Mouse (Mus musculus) bone marrow, adult 2 months (tissue): ENCODE data around the gene Rprd1b.

Source experiments
- CTCF ChIP-seq: fragments of 200-500 bp; IDR thresholded peaks from 2 replicates; pipeline ENCODE4 v1.5.1; 2011; ENCODE audit warnings: low read length, control low read depth; ENCODE audit not compliant: control insufficient read depth, insufficient read depth
- POLR2A ChIP-seq: fragments of 200-500 bp; IDR thresholded peaks from 2 replicates; pipeline ENCODE4 v1.6.1; 2011; ENCODE audit warnings: low read depth, mild to moderate bottlenecking, control low read depth, low read length, borderline replicate concordance; ENCODE audit not compliant: control insufficient read depth

DNA sequence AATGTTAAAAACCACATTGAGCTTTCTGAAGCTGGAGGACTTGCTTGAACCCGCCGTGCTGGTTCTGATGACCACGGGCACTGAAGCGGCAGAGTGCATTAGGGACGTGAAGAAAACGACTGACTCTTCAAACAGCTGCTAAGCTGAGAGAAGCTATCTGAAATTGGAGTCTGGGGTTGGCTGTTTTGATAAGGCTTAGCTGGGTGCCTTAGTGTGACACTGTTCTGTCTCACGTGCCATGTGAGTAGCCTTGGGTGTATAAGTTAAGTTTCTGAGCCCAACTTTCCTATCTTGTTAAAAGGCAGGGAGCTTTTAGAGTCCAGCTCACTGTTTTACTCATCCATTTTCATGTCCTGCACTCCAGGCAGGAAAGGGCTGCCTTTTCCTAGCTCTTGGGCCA, 8.7 kb downstream of the Rprd1b start:
- TF ChIP-seq CTCF (no peak), POLR2A (no peak)
